Mouse (Mus musculus): Measurements from ENCODE around the gene Plod3.

The Plod3 gene

DNA sequence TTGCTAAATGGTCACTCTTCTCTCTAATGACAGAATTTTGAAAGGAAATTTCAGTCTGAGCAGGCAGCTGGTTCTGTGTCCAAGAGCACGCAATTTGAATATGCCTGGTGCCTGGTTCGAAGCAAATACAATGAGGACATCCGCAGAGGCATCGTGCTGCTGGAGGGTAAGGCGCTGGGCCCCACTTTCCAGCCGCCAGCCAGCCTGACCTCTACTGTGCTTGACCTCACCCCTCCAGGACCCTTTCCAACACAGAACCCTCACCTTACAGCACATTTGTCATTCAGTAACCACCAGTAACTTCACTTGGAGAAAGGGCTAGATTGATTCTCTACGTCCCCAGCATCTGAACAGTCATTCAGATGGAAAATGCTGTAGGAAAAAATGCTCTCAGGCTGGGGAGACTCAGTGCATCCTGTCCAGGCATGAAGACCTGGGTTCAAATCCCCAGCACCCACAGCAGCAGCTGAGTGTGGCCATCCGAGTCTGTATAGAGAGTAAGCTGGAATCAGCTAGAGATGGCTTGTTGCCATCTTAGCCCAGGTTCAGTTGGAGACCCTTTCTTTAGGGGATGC is 23.8 kb upstream of the Plod3 start:
- DNase-seq (ENCODE audit: low read depth, low spot score), result no peak

DNA sequence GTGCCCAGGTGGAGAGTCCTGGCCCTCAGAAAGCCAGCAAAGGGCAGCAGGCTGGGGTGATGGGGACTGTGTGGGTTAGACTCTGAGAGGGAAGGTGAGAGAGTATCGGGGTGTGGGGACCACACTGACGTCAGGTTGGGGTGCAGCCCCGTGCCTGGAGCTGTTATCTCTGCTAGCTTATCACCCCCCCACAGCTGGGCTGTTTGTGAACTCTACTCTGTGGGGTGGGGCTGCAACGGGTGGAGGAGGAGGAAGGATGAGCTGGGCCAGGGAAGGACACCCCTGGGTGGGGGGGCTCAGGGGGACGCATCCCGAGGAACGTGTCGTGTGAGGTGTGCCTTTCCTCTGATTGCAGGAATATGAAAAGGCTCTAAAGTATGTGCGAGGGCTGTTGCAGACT is 21.6 kb upstream of the Plod3 start:
- no peak for DNase-seq (ENCODE audit: low read depth, low spot score)

DNA sequence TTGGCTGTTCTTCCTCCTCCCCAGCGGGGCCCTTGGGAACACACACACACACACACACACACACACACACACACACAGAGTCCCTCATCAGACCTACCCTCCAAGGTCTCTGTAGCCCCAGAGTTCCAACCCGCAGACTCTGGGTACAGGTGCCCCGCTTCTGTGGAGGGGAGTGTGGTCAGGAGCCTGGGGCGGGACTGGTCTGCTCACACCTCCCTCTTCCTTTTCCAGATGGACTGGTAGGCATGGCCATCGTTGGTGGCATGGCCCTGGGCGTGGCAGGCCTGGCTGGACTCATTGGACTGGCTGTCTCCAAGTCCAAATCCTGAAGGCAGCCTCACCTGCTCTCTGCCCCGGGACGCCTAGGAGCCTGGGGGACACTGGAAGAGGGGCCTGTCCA is 21.1 kb upstream of the Plod3 start:
- no peak for DNase-seq (ENCODE audit: low read depth, low spot score)

DNA sequence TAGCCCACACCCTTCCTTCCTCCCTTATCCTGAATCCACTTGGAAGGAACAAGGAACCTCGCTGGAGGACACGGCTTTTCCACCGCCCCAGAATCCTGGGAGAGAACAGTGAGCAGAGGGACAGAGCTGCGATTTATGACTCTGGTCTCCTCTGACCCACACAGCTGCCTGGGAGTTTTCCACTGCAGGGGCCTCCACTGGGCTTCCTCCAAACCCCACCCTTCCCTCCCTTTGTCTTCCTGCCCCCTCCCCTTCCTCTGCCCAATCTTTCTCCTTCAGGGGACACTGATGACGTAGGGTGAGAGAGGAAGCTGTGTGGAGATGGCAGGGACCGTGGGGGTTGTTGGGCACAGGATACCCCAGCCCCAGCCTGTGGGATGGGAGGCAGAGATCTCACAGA is 20.5 kb upstream of the Plod3 start, which contains the start of gene Cldn15:
TSS of gene Cldn15 (plus strand) at position 286 of the 400 bp plus-strand sequence.
- peak; percentile 61 for DNase-seq (ENCODE audit: low read depth, low spot score)

DNA sequence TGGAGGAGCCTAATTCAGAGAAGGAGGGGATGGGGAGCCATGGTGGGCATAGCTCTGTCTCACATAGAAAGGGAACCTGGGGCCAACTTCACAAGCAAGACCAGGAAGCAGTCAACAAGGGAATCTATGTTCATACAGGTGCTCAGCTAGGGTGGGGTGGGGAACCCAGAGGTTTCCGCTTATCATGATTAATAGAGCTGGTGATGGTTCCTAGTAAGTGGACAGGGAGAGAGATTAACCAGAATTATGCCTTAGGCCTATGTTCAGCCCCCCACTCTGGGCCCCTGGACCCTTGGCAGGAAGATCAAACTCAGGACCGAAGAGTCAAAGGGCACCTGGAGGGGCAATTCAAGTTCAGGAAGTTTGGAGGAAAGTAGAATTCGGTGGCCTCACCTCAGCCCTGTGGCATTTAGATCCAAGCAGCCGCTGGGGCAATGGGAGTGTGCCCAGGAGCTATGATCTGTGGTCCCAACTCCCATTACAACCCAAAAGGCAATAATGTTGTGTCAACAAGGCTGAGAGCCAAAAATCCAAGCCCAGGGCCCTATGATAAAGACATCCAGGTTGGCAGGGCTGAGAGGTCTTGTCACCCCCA is 19.9 kb upstream of the Plod3 start:
- no peak for DNase-seq (ENCODE audit: low read depth, low spot score)

DNA sequence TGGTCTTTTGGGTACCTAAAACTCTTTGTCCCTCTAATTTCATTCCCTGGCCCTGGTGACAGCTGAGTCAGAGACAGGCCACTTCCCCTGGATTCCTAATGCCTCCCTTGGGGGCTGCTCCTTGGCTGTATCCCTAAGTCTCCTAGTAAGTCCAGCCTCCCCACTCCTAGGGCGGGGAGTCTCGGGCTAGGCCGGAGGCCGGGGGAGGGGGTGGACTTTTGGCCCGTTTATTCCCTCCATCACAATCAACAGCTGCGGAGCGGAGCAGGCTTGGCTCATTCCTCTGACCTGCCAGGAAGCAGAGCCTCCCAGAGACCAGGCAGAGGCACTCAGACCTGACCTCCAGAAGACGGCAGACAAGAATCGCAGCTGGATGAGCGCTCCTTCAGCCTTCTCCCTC is 19.2 kb upstream of the Plod3 start:
- DNase-seq (ENCODE audit: low read depth, low spot score), result peak; percentile 80

DNA sequence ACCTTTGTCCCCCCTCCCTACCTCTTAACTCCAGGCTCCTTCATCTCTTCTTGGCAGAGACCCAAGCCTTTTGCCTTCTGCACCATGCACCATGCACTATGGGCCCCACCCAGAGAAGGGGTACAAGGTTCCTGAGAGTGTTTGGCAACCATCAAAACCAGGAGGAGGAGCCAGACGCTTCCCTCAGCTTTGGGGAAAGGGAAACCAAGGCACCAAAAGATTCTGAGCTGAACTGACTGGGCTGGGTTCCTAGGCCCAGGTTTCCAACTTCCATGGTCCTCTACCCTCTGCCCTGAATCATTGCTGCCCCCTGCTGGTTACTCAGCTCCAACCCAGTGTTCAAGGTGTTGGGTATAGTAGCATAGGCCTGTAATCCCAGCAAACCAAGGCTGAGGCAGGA is 16.1 kb upstream of the Plod3 start:
- DNase-seq (ENCODE audit: low read depth, low spot score), result peak; percentile 60

DNA sequence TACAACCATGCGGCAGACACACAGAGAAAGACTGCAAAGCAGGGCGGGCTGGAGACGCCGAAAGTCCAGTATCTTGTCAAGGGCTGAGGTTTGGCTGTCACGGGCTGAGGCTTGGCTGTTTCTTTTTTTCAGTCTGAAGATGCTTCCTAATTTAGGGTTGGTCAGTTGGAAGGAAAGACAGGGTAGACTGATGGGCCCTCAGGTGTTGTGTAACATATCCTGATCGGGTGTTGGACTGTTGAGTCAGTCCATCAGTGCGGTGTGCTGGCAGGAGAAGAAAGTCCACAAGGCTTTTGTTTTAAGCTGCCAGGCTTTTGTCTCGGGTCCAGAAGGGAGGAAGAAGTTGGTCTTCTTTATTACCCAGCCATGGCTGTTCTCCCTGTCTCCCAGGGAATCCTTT is 13.1 kb upstream of the Plod3 start:
- no peak for DNase-seq (ENCODE audit: low read depth, low spot score)

DNA sequence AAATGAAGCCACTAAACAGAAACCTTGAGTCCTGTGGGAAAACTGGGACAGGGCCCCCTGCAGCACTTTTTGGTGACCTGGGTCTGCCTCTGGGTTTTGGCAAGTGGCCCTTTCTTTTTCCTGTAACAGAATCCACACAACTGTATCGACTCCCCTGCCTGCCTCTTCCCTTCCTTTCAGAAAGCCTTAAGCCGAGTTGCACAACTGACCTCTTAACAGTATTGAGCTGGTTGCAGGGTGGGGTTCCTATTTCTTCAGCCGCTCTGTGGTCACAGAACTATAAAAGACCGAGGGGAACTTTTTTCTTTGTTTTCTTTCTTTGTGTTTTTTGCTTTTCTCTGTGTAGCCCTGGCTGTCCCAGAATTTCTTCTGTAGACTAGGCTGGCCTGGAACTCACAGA is 9.1 kb upstream of the Plod3 start:
- no peak for DNase-seq (ENCODE audit: low read depth, low spot score)

DNA sequence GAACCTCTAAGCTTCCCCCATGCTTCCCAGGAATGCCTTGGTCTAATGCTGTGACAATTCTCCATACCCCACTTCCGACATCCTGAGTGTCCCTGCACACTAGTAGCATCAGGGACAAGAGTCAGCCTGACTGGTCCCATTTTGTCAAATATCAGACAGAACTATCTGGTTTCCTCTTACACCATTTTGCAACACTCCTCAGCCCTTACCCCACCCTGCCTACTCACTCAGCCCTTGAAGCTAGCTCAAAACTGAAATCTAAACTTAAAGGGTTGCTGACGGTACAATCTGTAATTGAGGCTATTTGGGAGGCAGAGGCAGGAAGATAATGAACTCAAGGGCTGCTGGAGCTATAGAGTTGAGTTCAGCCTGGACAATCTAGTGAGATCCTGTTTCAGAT is 7.1 kb upstream of the Plod3 start:
- DNase-seq (ENCODE audit: low read depth, low spot score), result no peak

DNA sequence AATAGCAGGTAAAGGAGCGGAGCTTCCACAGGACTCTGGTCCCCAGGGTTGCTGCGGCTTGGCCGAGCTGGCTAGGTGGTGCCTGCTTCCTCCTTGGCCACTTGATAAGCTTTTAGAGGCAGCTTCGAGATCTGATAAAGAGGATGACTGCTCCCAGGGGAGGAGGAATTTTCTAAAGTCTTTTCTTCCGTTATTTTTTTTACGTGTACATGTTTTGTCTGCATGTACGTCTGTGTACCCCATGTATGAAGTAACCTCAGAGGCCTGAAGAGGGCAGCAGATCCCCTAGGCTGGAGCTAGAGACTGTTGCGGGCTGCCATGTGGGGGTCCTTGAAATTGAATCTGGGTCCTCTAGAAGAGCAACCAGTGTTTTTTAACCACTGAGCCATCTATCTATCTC is 5.8 kb upstream of the Plod3 start:
- DNase-seq (ENCODE audit: low read depth, low spot score), result no peak

DNA sequence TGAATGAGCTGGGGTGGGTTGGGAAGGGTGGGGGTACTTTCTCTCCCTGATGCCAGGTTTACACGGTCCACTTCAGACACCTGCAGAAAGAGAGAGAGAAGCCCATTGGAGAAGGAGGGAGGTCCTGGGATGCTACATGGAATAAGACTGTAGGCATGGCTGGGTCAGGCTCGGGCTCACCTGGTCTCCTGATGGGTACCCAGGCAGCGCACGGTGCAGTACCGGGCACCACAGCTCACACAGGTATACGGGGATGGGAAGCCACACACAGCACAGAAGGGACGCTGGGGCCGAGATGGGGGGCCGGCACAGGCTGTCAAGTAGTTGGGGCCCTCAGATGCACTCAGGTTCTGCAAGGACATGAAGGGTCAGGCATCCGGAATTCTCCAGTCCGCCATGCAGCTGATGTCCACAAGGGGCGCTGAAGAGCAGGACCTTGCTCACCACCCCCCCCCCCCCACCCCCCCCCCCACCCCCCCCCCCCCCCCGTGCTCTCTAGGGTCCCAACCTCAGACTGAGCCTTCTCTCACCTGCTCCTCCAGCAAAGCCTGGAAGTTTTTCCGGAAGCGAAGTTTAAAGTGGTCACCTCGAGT is 4.4 kb upstream of the Plod3 start:
- no peak for DNase-seq (ENCODE audit: low read depth, low spot score)

DNA sequence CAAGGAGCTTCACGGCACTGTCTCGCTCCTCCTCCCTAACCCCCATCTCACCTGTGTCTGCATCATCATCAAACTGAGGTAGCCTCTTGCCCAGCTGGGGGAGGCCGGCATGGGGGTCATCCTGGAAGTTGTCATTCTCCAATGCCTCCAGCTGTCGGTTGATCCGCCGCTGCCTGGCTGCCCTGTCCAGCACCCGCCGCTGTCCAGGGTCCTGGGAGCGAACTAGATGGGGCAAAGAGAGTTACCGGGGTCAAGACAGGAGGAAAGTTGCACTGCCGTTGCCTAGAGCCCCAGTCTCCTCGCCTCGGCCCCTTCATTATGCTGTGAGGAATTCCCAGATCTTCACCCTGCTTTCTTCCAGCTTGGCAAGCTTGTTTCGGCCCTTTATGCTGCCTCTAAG is 2.0 kb upstream of the Plod3 start:
- no peak for DNase-seq (ENCODE audit: low read depth, low spot score)

DNA sequence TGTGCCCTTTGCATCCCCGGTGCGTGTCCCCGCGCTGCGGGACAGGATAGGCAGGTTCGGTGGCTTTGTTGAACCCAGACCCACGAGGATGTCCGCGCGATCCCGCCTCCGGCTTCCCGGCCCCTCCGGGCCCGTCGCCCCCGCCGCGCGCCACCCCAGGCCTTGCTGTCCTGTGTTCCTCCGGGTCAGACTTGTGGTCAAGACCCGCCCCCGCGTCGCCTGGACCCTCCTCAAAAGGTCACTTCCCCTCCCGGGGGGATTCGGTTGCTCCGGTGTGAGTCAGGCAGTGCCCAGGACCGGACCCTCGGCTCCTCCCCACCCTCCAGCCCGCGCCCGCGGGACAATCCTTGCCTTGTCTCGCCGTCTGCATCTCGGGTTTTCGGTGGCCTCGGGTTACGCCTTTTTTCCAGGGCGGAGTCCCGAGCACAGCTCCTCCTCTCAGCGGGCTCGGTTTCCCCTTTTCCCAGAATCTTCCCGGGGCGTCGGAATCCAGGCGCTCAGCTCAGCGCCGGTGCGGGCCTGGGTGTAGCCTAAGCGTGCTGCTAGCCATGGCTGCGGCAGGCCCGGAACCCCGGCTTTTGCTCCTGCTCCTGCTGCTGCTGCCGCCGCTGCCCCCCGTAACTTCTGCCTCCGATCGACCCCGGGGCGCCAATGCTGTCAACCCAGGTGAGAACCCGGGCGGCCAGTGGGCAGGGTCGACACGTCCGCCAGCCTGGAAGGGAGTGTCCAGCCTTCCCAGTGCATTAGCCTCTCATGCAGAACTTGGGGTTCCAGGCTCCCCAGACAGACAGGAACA is 517 bp downstream of the Plod3 start:
- DNase-seq (ENCODE audit: low read depth, low spot score), result peak; percentile 57

DNA sequence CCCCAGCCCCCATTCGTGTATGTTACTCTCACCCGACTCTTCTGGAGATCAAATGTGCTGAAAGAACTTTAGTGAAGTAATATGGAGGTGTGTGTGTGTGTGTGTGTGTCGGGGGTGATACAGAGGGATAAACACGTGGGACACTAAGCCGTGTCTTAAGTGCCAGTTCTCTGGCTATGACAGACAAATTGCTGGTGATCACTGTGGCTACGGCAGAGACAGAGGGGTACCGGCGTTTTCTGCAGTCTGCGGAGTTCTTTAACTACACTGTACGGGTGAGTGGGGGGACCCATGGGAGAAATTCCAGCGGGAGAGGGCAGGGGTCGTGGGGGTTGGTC is 1.1 kb downstream of the Plod3 start, which contains the start of gene Znhit1:
TSS of gene Znhit1 (minus strand) at position 88 of the 338 bp plus-strand sequence.
- no peak for DNase-seq (ENCODE audit: low read depth, low spot score)

DNA sequence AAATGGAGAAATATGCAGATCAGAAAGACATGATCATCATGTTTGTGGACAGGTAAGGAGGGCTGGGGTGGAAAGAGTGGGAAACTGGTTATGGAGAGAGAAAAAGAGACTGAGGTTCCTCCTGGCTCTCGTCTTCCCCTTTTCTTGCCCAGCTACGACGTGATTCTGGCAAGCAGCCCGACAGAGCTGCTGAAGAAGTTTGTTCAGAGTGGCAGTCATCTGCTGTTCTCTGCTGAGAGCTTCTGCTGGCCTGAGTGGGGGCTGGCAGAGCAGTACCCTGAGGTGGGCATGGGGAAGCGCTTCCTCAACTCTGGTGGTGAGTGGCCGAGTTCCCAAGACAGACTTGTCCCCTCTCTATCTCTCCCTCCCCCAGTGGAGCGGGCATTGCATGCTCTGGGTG is 1.6 kb downstream of the Plod3 start:
- no peak for DNase-seq (ENCODE audit: low read depth, low spot score)

DNA sequence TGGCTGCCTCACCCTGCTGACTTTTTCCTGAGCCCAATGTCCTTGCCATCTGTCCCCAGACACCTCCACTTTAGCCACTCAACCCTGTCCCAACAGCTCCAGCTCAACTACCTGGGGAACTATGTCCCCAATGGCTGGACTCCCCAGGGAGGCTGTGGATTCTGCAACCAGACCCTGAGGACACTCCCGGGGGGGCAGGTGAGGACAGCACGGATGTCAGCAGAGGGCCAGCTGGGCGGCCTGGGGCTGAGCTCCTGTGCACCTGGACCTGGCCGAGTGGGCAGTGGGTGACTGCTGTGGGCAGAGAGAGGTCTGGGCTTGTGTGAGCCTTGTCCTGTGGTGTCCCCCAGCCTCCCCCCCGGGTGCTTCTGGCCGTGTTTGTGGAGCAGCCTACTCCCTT is 3.0 kb downstream of the Plod3 start:
- no peak for DNase-seq (ENCODE audit: low read depth, low spot score)

DNA sequence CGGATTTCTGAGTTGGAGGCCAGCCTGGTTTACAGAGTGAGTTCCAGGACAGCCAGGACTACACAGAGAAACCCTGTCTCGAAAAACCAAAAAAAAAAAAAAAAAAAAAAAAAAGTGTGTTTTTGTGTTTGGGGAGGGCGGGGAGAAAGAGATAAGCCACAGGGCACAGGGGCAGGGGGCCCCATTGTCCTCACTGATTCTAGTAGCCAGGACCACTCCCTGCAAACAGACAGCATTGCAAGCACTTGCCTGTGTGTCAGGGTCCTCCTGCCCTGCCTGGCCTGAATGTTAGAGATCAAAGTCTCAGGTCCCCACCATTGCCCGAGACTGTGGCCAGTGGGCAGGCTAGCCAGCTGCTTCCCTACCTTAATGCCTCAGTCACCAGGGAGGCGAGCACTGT is 12.6 kb downstream of the Plod3 start:
- no peak for DNase-seq (ENCODE audit: low read depth, low spot score)

DNA sequence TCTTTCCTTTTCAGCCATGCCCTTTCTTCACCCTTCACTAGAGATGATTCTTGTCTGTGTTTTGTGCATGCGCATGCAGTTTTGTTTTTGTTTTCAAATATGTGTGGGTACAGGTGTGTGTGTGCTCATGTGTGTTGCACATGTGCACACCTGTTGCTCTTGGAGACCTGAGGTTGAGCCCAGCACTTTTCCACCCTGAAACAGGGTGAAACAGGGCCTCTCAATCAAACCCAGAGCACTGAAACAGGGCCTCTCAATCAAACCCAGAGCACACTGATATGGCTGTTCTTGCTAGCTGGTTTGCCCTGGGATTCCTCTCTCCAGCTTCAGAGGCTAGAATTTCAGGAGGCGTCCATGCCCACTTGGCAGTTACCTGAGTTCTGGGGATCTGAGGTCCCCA is 13.8 kb downstream of the Plod3 start:
- no peak for DNase-seq (ENCODE audit: low read depth, low spot score)

DNA sequence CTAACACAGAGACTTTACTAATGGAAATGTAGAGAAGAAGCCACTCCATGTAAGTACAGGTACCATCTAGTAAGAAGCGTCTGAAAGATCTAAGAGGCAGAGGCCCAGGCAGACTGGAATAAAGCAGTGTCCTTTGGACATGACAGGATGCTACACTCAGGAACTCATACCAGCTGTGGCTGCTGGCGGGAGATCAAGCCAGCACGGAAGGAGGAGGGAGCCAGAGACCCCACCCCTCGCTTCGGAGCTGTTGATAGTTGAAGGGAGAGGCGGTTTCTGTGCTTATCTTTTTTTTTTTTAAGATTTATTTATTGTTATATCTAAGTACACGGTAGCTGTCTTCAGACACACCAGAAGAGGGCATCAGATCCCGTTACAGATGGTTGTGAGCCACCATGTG is 20.5 kb downstream of the Plod3 start:
- no peak for DNase-seq (ENCODE audit: low read depth, low spot score)

DNA sequence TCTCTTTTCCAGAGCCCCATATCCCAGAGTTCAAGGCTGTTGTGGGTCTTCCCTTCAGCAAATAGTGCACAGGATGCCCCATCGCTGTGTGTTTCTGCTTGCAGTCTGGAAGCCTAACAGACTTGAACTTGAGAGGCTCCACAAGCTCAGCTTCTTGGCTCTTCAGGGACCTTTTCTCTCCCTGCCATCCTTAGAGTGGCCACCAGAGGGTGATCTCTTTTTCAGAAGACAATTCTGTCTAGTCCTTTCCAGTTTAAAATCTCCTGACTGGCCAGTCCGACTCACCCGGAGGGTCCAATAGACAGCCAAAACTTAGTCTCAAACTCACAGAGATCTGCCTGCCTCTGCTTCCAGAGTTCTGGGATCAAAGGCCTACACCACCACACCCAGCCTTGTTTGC is 23.2 kb downstream of the Plod3 start:
- DNase-seq (ENCODE audit: low read depth, low spot score), result no peak

DNA sequence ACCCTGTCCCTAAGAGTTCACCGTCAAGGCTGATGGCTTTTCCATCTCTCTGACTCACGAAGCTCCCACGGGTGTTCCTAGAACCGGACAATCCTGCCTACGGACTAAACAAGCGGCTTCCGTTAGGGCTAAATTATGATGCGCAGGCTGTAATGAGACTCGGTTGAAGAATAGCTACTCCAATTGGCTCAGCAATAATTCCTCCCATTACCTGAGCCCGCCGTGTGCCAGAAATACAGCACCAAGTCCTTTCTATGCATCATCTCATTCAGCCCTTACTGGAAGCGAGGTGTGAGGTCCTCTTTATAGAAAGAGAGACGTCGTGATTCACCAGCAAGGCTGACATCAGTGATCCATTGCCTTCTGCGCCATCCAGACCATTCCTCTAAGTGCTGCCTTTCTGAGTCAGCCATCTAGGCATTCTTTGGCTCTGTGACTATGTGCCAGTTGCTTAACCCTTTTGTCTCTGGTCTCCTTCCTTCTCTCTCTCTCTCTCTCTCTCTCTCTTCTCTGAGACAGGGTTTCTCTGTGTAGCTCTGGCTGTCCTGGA is 25.7 kb downstream of the Plod3 start:
- no peak for DNase-seq (ENCODE audit: low read depth, low spot score)

DNA sequence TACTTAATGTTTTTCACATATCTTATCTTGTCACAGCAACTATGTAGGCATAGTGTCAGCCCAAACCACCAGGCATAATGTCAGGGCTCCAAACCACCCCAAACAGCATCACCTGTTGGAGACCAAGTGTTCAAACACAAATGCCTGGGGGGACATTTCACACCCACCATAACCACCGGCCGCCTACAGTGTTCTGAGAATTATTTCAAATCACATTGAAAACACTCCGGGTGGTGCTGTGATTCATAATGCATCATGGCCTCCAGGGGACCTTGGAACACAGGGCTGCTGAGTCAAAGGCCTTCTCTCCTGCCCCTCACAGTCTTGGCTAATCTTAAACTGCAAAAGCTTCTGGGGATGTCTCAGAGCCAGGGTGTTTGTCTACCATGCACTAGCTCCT is 29.1 kb downstream of the Plod3 start:
- no peak for DNase-seq (ENCODE audit: low read depth, low spot score)

Measured in skeletal muscle tissue, adult 2 months (tissue).